Mouse (Mus musculus) lung, embryonic 16.5 days (tissue): ENCODE results near the gene Wdr17. TPM values are rescaled to one million over a fixed set of nuclear protein-coding genes. Genes with fewer than 3 reads are reported as not detected.

Experiments
- ATAC-seq: fragments of 200-750 bp; cut with Nextera tagmentation; 2 replicates; pipeline ENCODE4 v1.8.0; 2017; ENCODE audit warnings: low read depth, mild to moderate bottlenecking, moderate library complexity
- H3K27ac ChIP-seq: fragments of 300-500 bp; sonication (generic); 2 replicates; pipeline ENCODE4 v1.5.1; 2014; ENCODE audit warnings: mild to moderate bottlenecking, control low read depth, low read length
- H3K27me3 ChIP-seq: fragments of 300-500 bp; sonication (generic); 2 replicates; pipeline ENCODE4 v1.6.1; 2014; ENCODE audit warnings: low read depth, low read length, mixed read lengths; ENCODE audit not compliant: control insufficient read depth, insufficient read depth
- H3K36me3 ChIP-seq: fragments of 300-500 bp; sonication (generic); 2 replicates; pipeline ENCODE4 v1.6.1; 2014; ENCODE audit warnings: low read length; ENCODE audit not compliant: control insufficient read depth, insufficient read depth
- H3K4me1 ChIP-seq: fragments of 300-500 bp; sonication (generic); replicated peaks from 2 replicates; pipeline ENCODE4 v1.6.1; 2014; ENCODE audit warnings: low read length, mixed read lengths; ENCODE audit not compliant: control insufficient read depth, insufficient read depth
- H3K4me2 ChIP-seq: fragments of 300-500 bp; sonication (generic); 2 replicates; pipeline ENCODE4 v1.6.1; 2014; ENCODE audit warnings: low read depth, low read length, control low read depth
- H3K4me3 ChIP-seq: fragments of 300-500 bp; sonication (generic); 2 replicates; pipeline ENCODE4 v1.5.1; 2014; ENCODE audit warnings: mild to moderate bottlenecking, low read length, control low read depth
- H3K9ac ChIP-seq: fragments of 300-500 bp; sonication (generic); 2 replicates; pipeline ENCODE4 v1.6.1; 2014; ENCODE audit warnings: low read length, control low read depth
- H3K9me3 ChIP-seq: fragments of 300-500 bp; sonication (generic); 2 replicates; pipeline ENCODE4 v1.6.1; 2016; ENCODE audit warnings: low read length; ENCODE audit not compliant: control insufficient read depth
- WGBS: fragments of 180-500 bp; shearing (Covaris S2); extraction: QIAGEN DNeasy Blood & Tissue Kit; methylation state at CpG from one replicate; pipeline ENCODE4 v1.1.7; 2014; 5-methylcytosine and 5-hydroxymethylcytosine counted together
- polyA plus RNA-seq: library from polyadenylated mRNA; unstranded; fragments of >200 nt; fragmentation: Nextera tagmentation; extraction: Ambion mirVana; gene quantifications from 2 replicates; pipeline ENCODE4 v1.2.1, GENCODE M21; 2015

The Wdr17 gene
- polyA plus RNA-seq, 1 experiment from 2014 or later, result 0.70 TPM

- no peaks in the 10 kb centered on the region for H3K27me3 ChIP-seq
- H3K36me3 ChIP-seq, result no peaks in the 10 kb centered on the region
- ATAC-seq, result no peak
- H3K4me1 ChIP-seq, result no peaks in the 10 kb centered on the region
- H3K9me3 ChIP-seq, result no peaks in the 10 kb centered on the region
- 79% methylated on average over 4 of the region's 4 CpGs for WGBS
- no peak overlapping the region for H3K9ac ChIP-seq
- H3K4me3 ChIP-seq, result no peak overlapping the region
- no peak overlapping the region for H3K4me2 ChIP-seq
- H3K27ac ChIP-seq, result no peak overlapping the region
These were observed 424 bp downstream of the Wdr17 start for GRCm38 (mm10) chr8:54886560-54886959.

DNA sequence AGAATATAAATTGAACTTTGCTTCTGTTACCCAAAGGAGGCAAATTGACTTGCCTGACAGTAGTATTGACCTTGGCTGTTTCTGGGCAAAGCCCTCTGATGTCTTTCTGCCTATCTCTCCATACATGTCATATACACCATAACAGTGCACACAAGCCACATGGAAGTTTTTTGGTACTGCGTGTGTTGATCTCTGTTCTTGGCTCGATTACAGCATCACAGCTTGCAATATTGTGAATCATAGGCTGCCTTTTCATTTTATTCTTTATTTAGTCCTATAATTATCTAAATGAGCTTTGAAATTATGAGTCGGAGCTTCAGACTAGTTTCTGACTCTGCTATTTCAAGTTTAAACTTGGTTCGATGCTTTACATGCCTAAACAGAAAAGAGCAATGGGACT is 10.5 kb downstream of the Wdr17 start:
- no peaks in the 10 kb centered on the region for H3K9me3 ChIP-seq
- H3K36me3 ChIP-seq, result no peaks in the 10 kb centered on the region
- H3K27me3 ChIP-seq, result no peaks in the 10 kb centered on the region
- ATAC-seq, result no peak
- H3K4me3 ChIP-seq, result no peak overlapping the region
- no peak overlapping the region for H3K4me2 ChIP-seq
- H3K9ac ChIP-seq, result no peak overlapping the region
- WGBS, result 86% methylated on average over 4 of the region's 4 CpGs
- H3K4me1 ChIP-seq, result no peaks in the 10 kb centered on the region
- no peak overlapping the region for H3K27ac ChIP-seq

GRCm38 (mm10) chr8:54864761-54865064 is 22.3 kb downstream of the Wdr17 start:
- no peaks in the 10 kb centered on the region for H3K27me3 ChIP-seq
- no peak overlapping the region for H3K4me3 ChIP-seq
- no peak overlapping the region for H3K27ac ChIP-seq
- H3K4me2 ChIP-seq, result no peak overlapping the region
- no peak for ATAC-seq
- H3K4me1 ChIP-seq, result no peaks in the 10 kb centered on the region
- WGBS, result 69% methylated on average over 1 of the region's 1 CpGs
- no peak overlapping the region for H3K9ac ChIP-seq
- no peaks in the 10 kb centered on the region for H3K36me3 ChIP-seq
- no peaks in the 10 kb centered on the region for H3K9me3 ChIP-seq

- no peaks in the 10 kb centered on the region for H3K4me1 ChIP-seq
- no peaks in the 10 kb centered on the region for H3K9me3 ChIP-seq
- ATAC-seq, result no peak
- no peak overlapping the region for H3K4me2 ChIP-seq
- no peak overlapping the region for H3K4me3 ChIP-seq
- H3K27me3 ChIP-seq, result no peaks in the 10 kb centered on the region
- no peak overlapping the region for H3K9ac ChIP-seq
- 61% methylated on average over 4 of the region's 4 CpGs for WGBS
- no peaks in the 10 kb centered on the region for H3K36me3 ChIP-seq
- H3K27ac ChIP-seq, result no peak overlapping the region
These were observed 22.8 kb downstream of the Wdr17 start for GRCm38 (mm10) chr8:54864038-54864760.

- no peak overlapping the region for H3K27ac ChIP-seq
- no peaks in the 10 kb centered on the region for H3K36me3 ChIP-seq
- 86% methylated on average over 5 of the region's 5 CpGs for WGBS
- H3K9me3 ChIP-seq, result no peaks in the 10 kb centered on the region
- H3K4me1 ChIP-seq, result no peaks in the 10 kb centered on the region
- H3K27me3 ChIP-seq, result no peaks in the 10 kb centered on the region
- H3K4me3 ChIP-seq, result no peak overlapping the region
- H3K9ac ChIP-seq, result no peak overlapping the region
- ATAC-seq, result no peak
- H3K4me2 ChIP-seq, result no peak overlapping the region
These were observed 50.7 kb downstream of the Wdr17 start for GRCm38 (mm10) chr8:54836029-54836959.

DNA sequence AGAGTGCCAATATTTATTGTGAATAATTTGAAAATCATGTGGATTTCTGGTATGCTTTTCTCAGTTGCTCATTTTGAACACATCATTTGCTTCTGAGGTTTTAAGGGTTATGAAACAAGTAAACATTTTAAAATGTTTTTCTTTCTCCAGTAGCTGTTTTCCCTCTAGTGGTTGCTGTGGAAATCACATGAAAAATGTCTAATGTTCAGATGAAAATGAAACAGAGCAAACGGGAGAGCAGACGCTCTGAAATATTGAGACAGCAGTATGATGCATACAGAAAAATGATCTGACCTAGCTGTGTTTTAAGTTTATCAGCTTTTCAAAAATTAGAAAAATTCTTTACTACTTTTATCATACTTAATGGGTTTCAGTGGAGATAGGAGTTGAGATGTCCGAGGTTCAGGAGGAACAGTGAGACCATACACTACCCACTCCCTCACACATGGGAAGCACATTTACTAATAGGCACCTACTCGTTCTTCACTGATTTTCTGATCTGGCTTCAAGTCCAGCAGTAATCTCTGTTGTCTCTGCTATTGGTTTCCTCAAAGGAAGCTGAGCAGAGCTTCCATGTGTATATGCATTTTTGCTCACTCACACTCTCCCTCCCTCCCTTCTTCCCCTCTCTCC is 57.1 kb downstream of the Wdr17 start:
- H3K9me3 ChIP-seq, result no peaks in the 10 kb centered on the region
- 0 out of 2 replicates have a peak overlapping the region, but pooled peaks have one; percentile 0 for H3K4me3 ChIP-seq
- no peaks in the 10 kb centered on the region for H3K27me3 ChIP-seq
- H3K27ac ChIP-seq, result no peak overlapping the region
- H3K36me3 ChIP-seq, result no peaks in the 10 kb centered on the region
- H3K9ac ChIP-seq, result no peak overlapping the region
- H3K4me1 ChIP-seq, result no peaks in the 10 kb centered on the region
- 42% methylated on average over 4 of the region's 4 CpGs for WGBS
- no peak overlapping the region for H3K4me2 ChIP-seq
- ATAC-seq, result no peak

DNA sequence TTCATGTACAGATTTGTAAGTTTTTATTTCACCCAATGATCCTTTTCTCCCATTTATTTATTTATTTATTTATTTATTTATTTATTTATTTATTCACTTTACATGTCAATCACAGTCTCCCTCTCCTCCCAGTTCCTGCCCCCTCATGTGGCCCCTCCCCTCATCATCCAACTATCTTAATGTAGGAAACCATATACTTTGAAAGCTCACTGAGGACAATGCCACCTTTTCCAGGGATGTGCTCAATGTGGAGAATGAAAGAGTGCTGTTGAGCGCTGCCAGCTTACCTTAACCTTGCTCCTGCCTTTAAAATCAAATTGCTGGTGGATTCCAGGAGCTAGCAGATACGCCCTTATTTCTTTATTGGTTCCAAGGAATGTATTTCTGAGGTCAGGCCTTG is 59.0 kb downstream of the Wdr17 start:
- no peak overlapping the region for H3K4me2 ChIP-seq
- H3K36me3 ChIP-seq, result no peaks in the 10 kb centered on the region
- H3K4me3 ChIP-seq, result no peak overlapping the region
- no peaks in the 10 kb centered on the region for H3K9me3 ChIP-seq
- no peaks in the 10 kb centered on the region for H3K4me1 ChIP-seq
- no peak overlapping the region for H3K9ac ChIP-seq
- no peak for ATAC-seq
- no peaks in the 10 kb centered on the region for H3K27me3 ChIP-seq
- no peak overlapping the region for H3K27ac ChIP-seq
- 63% methylated on average over 2 of the region's 2 CpGs for whole genome bisulfite sequencing

DNA sequence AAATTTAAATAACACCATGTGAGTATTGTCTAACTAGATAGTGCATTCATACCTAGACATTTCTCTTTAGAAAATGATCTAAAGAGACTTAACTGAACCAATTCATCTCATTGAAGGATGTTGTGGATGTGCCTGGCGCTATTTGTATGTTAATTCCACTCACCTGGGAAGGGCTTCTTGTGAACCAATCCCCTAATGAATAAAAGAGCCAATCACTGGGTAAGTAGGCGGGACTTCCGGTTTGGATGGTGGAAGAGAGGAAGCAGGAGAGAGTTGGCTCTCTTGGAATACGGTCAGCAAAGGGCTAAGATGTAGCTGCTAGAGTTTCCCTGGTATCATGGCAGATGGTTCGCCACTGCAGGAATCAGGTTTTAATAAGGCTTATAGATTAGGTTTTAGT is 64.0 kb downstream of the Wdr17 start:
- Histone ChIP-seq H3K27ac (no peak overlapping the region), H3K4me1 (no peaks in the 10 kb centered on the region), H3K9me3 (no peaks in the 10 kb centered on the region), H3K27me3 (no peaks in the 10 kb centered on the region), H3K4me2 (no peak overlapping the region), H3K9ac (no peak overlapping the region), H3K36me3 (no peaks in the 10 kb centered on the region), H3K4me3 (no peak overlapping the region)
- ATAC-seq, result no peak
- 81% methylated on average over 5 of the region's 5 CpGs for WGBS

DNA sequence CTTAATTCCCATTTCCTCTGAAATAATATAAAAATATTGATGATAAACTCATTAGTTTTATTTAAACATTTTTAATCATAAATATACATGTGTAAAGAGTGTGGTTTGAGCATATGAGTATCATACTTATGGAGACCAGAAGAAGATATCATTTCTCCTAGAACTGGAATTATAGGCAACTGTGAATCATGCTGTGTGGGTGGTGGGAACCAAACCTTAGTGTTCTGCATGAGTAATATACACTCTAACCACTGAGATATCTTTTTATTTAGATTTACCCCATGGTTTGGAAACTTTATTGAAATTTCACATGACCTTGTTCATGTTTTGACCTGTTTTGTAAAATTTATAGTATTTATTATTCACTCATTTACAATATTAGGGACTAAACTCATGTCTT is 68.3 kb downstream of the Wdr17 start:
- no peaks in the 10 kb centered on the region for H3K27me3 ChIP-seq
- no peaks in the 10 kb centered on the region for H3K9me3 ChIP-seq
- H3K27ac ChIP-seq, result no peak overlapping the region
- ATAC-seq, result no peak
- no peaks in the 10 kb centered on the region for H3K36me3 ChIP-seq
- no peak overlapping the region for H3K9ac ChIP-seq
- H3K4me1 ChIP-seq, result no peaks in the 10 kb centered on the region
- no peak overlapping the region for H3K4me2 ChIP-seq
- H3K4me3 ChIP-seq, result no peak overlapping the region
